Mouse (Mus musculus) stomach, postnatal 0 days (tissue): ENCODE measurements around the gene BC107364.

Source experiments
- CTCF ChIP-seq: IDR thresholded peaks from 2 replicates; pipeline ENCODE4 v1.5.1; 2016; ENCODE audit warnings: antibody characterized with exemption, low read depth, mild to moderate bottlenecking, moderate library complexity
- EP300 ChIP-seq: optimal IDR thresholded peaks from 2 replicates; pipeline ENCODE3; 2016; ENCODE audit warnings: antibody characterized with exemption

DNA sequence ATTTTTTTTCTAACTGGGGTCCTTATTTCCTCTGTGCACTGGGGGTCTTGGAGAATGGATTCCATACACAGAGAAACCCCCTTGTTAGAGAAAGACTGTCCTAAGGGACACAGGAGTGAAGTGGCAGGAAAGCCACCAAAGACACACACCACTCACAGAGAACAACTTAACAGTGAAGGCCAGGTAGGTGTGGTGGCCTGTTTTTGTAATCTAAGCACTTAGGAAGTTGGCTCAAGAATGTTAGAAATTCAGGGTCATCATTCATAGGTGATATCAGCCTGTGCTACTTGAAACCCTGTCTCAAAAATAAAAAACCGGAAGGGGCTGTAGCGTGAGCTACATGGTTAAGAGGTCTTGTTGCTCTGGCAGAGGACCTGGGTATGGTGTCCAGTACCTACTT, 31.8 kb upstream of the BC107364 start:
- TF ChIP-seq EP300 (no peak), CTCF (no peak)
